Mouse (Mus musculus): ENCODE measurements around the gene Wfdc13.

Gene Wfdc13

GRCm38 (mm10) chr2:164684807-164685206 is at the start of gene Wfdc13:
Wfdc13 (plus strand) TSS chr2:164685107.
- DNase-seq: no peak

- DNase-seq: no peak
Observed at GRCm38 (mm10) chr2:164635266-164635665, 49.6 kb upstream of the Wfdc13 start.

- no peak for DNase-seq
Observed at GRCm38 (mm10) chr2:164638696-164639095, 46.2 kb upstream of the Wfdc13 start, which contains the start of gene Wfdc16. Wfdc16 (minus strand) TSS chr2:164638796.

- DNase-seq: no peak
Observed at GRCm38 (mm10) chr2:164641129-164641528, 43.8 kb upstream of the Wfdc13 start.

GRCm38 (mm10) chr2:164641881-164642673 is 42.8 kb upstream of the Wfdc13 start:
- peak in 1 of 2 experiments; percentile 9 for DNase-seq

- peak; percentile 32 to 64 for DNase-seq
Observed at GRCm38 (mm10) chr2:164655858-164656257, 29.0 kb upstream of the Wfdc13 start, which contains the start of gene Wfdc10. Wfdc10 (plus strand) TSS chr2:164656046.

GRCm38 (mm10) chr2:164656483-164656882 is 28.4 kb upstream of the Wfdc13 start, which contains the start of gene Wfdc9:
Wfdc9 (minus strand) TSS chr2:164656583.
- no peak for DNase-seq

- no peak for DNase-seq
Observed at GRCm38 (mm10) chr2:164664851-164665250, 20.1 kb upstream of the Wfdc13 start.

- no peak for DNase-seq
Observed at GRCm38 (mm10) chr2:164670261-164670660, 14.6 kb upstream of the Wfdc13 start.

GRCm38 (mm10) chr2:164670938-164671337 is 14.0 kb upstream of the Wfdc13 start:
- DNase-seq: no peak

- DNase-seq: no peak
Observed at GRCm38 (mm10) chr2:164673987-164674386, 10.9 kb upstream of the Wfdc13 start, which contains the start of gene Wfdc11. Wfdc11 (minus strand) TSS chr2:164674087.

GRCm38 (mm10) chr2:164676103-164676502 is 8.8 kb upstream of the Wfdc13 start:
- DNase-seq: no peak

GRCm38 (mm10) chr2:164676916-164677685 is 7.8 kb upstream of the Wfdc13 start:
- DNase-seq: no peak

- peak; percentile 54 to 79 for DNase-seq
Observed at GRCm38 (mm10) chr2:164678848-164679625, 5.9 kb upstream of the Wfdc13 start.

GRCm38 (mm10) chr2:164679906-164680305 is 5.0 kb upstream of the Wfdc13 start:
- no peak for DNase-seq

- DNase-seq: no peak
Observed at GRCm38 (mm10) chr2:164698201-164698600, 13.3 kb downstream of the Wfdc13 start, which contains the start of gene Spint4. Spint4 (plus strand) TSS chr2:164698501.

- DNase-seq: no peak
Observed at GRCm38 (mm10) chr2:164700959-164701358, 16.1 kb downstream of the Wfdc13 start.

GRCm38 (mm10) chr2:164701761-164702160 is 16.9 kb downstream of the Wfdc13 start:
- DNase-seq: no peak

- DNase-seq: no peak
Observed at GRCm38 (mm10) chr2:164704235-164704634, 19.3 kb downstream of the Wfdc13 start.

GRCm38 (mm10) chr2:164705328-164705727 is 20.4 kb downstream of the Wfdc13 start:
- DNase-seq: no peak

GRCm38 (mm10) chr2:164705991-164706390 is 21.1 kb downstream of the Wfdc13 start:
- DNase-seq: no peak

- no peak for DNase-seq
Observed at GRCm38 (mm10) chr2:164715005-164715404, 30.1 kb downstream of the Wfdc13 start, which contains the start of gene Spint5. Spint5 (plus strand) TSS chr2:164715305.

Data from cerebellum, postnatal 25 days (tissue).